Mouse (Mus musculus) adrenal gland, adult 8-10 months (tissue): Measurements from ENCODE around the gene Iqcc. TPM values are rescaled to one million over a fixed set of nuclear protein-coding genes. Genes with fewer than 3 reads are reported as not detected.

Source experiments
- DNase-seq: peaks from one replicate; pipeline ENCODE4 v3.0.0; 2022
- total RNA-seq, 4 experiments: library from RNA; stranded (reverse); gene quantifications; 2 replicates each; pipeline ENCODE4 v1.2.4; 2022

Gene Iqcc
- total RNA-seq = 10 to 100 TPM; 35.1 to 47.4 (median 43.0) TPM

GRCm38 (mm10) chr4:129618786-129619691, at the start of gene Iqcc:
Iqcc (minus strand) TSS chr4:129619099.
- DNase-seq = peak; percentile 95

GRCm38 (mm10) chr4:129662255-129662813, 43.4 kb upstream of the Iqcc start:
- no peak for DNase-seq

DNA sequence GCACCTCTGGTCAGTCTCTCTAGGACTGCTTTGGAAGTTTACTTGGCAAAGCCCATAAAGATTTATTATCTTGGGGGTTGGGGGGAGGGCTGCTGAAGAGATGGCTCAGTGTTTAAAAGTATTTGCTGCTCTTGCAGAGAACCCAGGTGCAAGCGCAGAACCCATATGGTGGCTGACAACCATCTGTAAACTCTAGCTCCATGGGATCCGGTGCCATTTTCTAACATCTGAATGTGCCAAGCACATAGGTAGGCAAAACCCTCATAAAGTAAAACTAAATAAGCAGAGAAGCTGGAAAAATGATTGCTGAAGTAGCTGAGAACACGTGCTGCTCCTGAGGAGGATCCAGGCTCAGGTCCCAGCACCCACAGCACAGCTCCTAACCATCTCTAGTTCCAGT, 42.7 kb upstream of the Iqcc start:
- DNase-seq = no peak

GRCm38 (mm10) chr4:129654770-129655169, 35.9 kb upstream of the Iqcc start:
- DNase-seq = no peak

GRCm38 (mm10) chr4:129650359-129650758, 31.5 kb upstream of the Iqcc start:
- no peak for DNase-seq

GRCm38 (mm10) chr4:129648656-129649055, 29.8 kb upstream of the Iqcc start:
- DNase-seq = no peak

DNA sequence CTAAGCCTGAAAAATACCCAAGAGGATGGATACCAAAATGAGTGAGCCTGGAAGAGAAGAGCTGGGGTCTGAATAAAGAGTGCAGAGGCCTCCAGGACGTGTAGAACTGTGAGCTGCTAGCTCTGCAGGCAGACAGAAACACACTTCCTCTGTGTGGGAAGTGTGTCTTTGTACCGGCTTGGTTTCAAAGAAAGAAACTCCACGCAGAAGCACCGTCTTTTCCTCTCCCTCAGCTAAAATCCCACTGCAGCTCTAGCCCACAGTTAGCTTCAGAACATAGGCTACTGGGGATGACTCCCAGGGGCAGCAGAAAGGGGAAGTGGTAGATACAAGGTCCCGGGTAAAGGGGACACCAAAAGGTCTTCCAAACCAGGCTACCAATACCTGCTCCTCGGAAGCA, 26.3 kb upstream of the Iqcc start:
- DNase-seq = no peak

GRCm38 (mm10) chr4:129641756-129642155, 22.9 kb upstream of the Iqcc start:
- no peak for DNase-seq

DNA sequence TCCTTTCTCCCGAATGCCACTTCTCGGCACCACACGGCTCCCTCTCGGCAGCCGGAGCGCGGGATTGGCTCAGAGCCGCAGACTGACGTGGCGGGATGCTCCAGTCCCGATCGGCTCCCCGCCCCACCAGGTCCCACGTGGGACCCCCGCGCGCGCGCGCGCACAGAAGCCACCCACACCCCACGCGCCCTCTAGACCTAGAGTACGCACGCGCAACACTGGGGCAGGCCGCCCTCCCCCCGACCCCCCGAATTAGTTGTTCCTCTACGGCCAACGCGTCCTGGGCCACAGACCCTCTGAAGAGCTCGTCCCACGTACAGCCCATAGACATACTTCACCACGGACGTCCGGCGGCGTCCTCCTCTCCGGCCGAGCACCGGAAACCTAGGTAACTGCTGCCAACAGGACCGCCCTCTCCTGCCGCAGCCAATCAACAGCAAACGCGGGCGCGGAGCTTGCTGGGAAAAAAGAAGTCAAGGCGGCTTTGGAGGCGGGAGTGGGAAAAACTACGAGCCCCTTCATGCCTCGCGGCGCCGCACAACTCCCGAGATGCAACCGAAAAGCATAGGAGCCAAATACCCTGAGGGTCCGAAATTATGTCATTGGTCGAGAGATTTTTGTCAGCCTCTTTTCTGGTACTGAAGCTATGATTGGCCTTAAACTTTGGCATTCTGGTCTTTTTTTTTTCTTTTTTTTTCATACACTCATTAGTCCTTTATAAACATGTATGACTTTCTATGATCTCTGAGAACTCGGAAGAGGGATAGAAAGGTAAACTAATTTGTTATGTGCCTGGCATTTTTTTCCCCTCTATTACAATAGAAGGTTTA, 22.0 kb upstream of the Iqcc start, which contains the start of gene Txlna:
Txlna (minus strand) TSS at position 428 of the 830 bp plus-strand sequence.
- DNase-seq = peak; percentile 96

- no peak for DNase-seq
Measured at GRCm38 (mm10) chr4:129640101-129640637, 21.3 kb upstream of the Iqcc start.

DNA sequence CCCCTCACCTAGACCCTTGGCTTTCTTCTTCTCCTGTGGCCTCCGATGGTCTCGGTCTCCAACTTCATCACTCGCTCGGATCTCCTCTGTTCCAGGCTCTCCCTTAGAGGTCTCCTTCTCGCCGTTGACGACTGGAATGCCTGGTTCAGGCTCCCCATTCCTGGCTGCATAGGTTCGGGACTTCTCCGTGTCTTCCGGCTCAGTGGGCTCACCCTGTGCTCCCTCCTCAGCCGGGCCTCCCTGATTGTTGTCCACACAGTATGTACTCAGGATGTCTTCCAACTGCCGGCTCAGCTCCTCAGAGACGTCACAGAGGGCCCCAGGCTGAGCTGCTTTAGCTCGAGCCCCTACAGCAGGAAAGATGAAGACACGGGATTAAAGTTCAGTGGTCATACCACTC, 20.3 kb upstream of the Iqcc start:
- no peak for DNase-seq

GRCm38 (mm10) chr4:129633852-129634251, 15.0 kb upstream of the Iqcc start:
- no peak for DNase-seq

GRCm38 (mm10) chr4:129631867-129632266, 13.0 kb upstream of the Iqcc start:
- no peak for DNase-seq

GRCm38 (mm10) chr4:129630944-129631343, 12.0 kb upstream of the Iqcc start:
- no peak for DNase-seq

DNA sequence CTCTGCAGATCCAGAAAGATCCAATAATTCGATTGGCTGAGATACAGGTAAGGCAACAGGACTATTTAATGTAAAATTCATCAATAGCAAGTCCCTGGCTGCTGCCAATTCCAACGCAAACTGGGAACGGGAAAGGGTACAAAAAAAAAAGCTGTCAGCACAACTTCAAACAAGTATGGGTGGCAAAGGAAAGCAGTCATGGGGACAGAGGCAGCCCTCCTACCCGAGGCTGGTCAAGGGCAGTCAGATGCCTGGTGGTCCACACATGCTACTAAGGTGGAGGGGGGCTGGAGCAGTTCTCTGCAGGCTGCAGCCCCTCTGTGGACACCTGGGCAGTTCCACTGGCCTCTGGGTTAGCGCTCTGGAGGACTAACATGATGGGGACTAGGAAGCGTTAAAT, 7.1 kb upstream of the Iqcc start:
- DNase-seq = no peak

DNA sequence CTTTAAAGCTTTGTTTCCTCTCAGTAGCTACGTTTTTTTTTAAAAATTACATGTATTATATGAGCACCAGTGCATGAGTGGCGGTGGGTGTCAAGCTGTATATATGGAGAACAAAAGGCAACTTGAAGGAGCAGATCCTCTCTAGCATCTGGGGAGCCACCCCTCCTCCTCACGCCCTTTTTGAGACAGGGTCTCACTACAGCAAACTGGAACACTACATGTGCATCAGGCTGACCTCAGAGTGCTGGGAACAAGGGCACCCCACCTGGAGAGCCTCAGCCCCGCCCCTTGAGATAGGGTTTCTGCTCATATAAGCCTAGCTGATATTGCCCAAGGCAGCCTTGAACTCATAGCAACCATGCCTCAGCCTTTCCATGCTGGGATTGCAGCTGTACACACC, 6.6 kb upstream of the Iqcc start:
- DNase-seq = no peak

DNA sequence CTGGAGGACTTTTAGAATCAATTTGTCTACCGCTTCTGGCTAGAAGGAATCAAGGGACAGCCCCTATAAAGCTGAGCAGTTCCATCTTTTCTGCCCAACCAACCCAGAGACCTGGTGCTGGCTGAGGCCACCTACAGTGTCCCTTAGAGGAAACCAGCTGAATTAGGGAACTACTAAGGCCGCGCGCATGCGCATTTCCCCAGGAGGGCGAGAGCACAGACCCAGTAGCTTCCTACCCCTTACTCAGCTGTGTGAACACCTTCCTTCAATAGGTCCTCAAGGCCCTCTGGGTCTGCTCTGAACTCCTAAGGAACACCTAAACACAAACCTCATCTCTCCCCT, 6.1 kb upstream of the Iqcc start:
- DNase-seq = no peak

- DNase-seq = peak; percentile 87
Measured at GRCm38 (mm10) chr4:129624281-129625028, 5.6 kb upstream of the Iqcc start.

DNA sequence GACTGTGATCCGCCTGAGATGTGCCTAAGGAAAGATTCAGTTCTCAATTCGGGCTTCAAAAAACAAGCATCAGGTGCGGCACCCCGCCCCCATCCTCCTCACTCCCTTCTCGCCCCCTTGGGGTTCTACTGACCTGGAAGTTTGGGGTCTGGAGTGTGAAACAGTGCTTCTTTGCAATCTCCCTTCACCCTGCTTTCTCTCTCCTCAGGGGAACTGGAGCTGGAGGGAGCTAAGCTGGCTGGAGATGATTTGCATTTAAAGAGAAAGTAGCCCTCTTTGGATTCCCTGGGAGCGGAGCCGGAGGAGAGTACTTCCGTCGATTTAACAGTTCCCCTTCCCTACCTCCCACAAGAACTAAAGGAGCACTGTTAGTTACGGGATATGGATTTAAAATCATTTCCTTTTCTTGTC, 4.8 kb upstream of the Iqcc start, which contains the start of gene Ccdc28b:
Ccdc28b (minus strand) TSS at position 267 of the 411 bp plus-strand sequence.
- DNase-seq = no peak

GRCm38 (mm10) chr4:129622803-129623535, 4.1 kb upstream of the Iqcc start:
- DNase-seq = no peak

- no peak for DNase-seq
Measured at GRCm38 (mm10) chr4:129622120-129622802, 3.4 kb upstream of the Iqcc start.
